Mouse (Mus musculus): ENCODE data around the gene Satb1. TPM values are rescaled to one million over a fixed set of nuclear protein-coding genes. Genes with fewer than 3 reads are reported as not detected.

Satb1 gene
- polyA plus RNA-seq, 1 experiment: 0.03 TPM

DNA sequence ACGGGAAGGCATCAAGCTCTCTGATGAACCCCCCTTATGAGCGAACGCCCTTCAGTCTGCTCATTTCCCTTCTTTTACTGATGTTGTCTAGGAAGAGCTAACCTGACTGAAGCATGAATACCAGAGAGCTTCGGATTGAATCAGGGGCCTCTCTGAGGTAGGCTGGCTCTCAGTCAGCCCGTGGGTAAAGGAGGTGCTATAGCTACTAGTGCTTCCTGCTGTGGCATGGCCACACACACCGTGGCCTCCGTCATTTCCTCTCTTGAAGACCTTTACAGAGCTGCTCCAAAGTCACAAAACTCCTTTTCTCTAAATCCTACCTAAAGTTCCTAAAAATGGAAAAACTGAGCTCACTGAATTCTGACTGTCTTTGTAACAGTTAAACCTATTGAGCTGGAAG, 70.6 kb downstream of the Satb1 start:
- Histone ChIP-seq H3K4me1 (ENCODE audit: control insufficient read depth) (no peaks in the 10 kb centered on the region), H3K4me3 (replicated peaks) (no peak overlapping the region), H3K27me3 (ENCODE audit: control insufficient read depth) (no peaks in the 10 kb centered on the region), H3K9me3 (ENCODE audit: control insufficient read depth, low read length) (no peaks in the 10 kb centered on the region), H3K36me3 (ENCODE audit: control insufficient read depth) (no peaks in the 10 kb centered on the region)
- no peak for TF ChIP-seq TAL1 (IDR thresholded peaks at IDR 0.05; ENCODE audit: low read length)
- no peak for TF ChIP-seq GATA1 (IDR thresholded peaks at IDR 0.05; ENCODE audit: low read length)

DNA sequence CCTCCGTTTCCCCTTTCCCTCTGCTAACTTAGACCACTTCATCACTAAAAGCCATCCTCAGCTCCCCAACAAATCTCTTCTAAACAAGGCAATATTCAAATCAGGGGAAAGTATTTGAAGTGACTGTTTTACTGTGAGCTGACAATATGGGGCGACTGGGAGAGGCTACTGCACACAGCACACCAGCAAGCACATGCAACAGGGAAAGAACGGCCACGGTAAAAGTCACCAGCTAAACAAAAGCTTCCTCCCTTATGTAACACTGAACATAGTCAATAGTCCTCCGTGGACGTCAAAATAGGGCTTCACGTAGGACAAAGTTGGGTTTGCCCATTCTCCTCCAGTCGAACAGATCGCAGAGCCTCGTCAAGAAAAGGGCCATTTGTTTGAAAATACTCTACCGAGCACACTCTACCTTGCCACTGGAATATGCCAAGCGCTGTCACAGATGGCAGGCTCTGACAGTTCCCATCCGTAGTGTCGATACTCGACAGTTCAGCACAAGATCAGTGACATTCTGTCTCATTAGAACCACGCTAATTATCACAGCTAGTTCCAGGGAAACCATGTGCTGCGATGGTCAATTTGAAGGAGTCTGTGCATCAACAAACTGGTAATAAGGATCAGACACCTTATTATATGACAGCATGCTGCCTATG, 72.0 kb downstream of the Satb1 start:
- no peaks in the 10 kb centered on the region for H3K36me3 ChIP-seq (ENCODE audit: control insufficient read depth)
- no peaks in the 10 kb centered on the region for H3K4me1 ChIP-seq (ENCODE audit: control insufficient read depth)
- H3K27me3 ChIP-seq (ENCODE audit: control insufficient read depth): no peaks in the 10 kb centered on the region
- no peak overlapping the region for H3K4me3 ChIP-seq (replicated peaks)
- TF ChIP-seq GATA1 (IDR thresholded peaks at IDR 0.05; ENCODE audit: low read length): no peak
- no peak for TF ChIP-seq TAL1 (IDR thresholded peaks at IDR 0.05; ENCODE audit: low read length)
- H3K9me3 ChIP-seq (ENCODE audit: control insufficient read depth, low read length): no peaks in the 10 kb centered on the region

DNA sequence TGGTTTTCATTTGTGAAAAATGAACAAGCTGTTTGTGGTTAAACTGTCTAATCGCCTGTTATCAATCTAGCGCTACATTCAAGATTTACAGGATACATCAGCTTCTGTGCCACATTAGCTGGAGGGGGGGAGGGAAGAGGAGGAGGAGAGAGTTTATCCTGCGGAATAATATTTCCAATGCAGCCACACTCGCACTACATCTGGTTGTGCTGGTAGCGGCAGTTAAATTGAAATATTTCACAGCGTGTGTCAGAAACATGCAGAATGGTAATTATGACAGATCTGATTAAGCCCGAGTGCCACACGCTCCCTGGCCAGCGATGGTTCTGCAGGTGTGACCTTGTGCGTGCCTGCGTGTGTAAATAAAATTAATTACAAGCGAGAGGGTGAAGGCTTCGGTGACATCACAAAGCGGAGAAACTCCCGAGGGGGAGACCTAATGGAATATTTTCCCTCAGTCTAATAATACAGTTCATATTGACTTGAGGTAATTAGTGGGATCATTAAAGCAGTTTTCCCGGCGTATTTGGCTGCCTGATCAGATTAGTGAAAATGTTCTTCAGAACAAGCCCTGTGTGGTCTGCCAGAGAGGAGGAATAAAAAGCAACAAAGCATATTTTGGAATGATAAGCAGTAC, 72.7 kb downstream of the Satb1 start:
- Histone ChIP-seq H3K4me3 (replicated peaks) (no peak overlapping the region), H3K4me1 (ENCODE audit: control insufficient read depth) (no peaks in the 10 kb centered on the region), H3K36me3 (ENCODE audit: control insufficient read depth) (no peaks in the 10 kb centered on the region), H3K27me3 (ENCODE audit: control insufficient read depth) (no peaks in the 10 kb centered on the region), H3K9me3 (ENCODE audit: control insufficient read depth, low read length) (no peaks in the 10 kb centered on the region)
- TF ChIP-seq TAL1 (IDR thresholded peaks at IDR 0.05; ENCODE audit: low read length) (no peak), GATA1 (IDR thresholded peaks at IDR 0.05; ENCODE audit: low read length) (no peak)

DNA sequence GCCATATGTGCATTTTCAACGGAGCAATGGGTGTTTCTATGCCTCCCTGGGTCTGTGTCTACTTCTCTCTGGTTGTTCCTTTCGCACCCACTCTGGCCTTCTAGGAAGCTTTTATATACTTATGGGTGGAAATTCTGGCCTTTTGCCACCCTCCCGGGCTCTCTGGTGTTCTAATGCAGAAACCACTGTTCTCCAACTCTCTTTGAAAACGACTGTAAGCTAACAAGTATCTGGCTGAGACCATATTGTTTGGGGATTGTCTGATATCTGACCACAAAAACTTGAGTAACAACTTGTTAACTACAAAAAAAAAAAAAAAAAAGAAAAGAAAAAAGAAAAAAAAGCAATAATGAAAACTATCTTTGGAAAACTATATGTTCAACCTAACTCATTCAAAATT, 73.6 kb downstream of the Satb1 start:
- no peaks in the 10 kb centered on the region for H3K9me3 ChIP-seq (ENCODE audit: control insufficient read depth, low read length)
- no peaks in the 10 kb centered on the region for H3K4me1 ChIP-seq (ENCODE audit: control insufficient read depth)
- no peak overlapping the region for H3K4me3 ChIP-seq (replicated peaks)
- no peaks in the 10 kb centered on the region for H3K36me3 ChIP-seq (ENCODE audit: control insufficient read depth)
- no peak for TF ChIP-seq TAL1 (IDR thresholded peaks at IDR 0.05; ENCODE audit: low read length)
- TF ChIP-seq GATA1 (IDR thresholded peaks at IDR 0.05; ENCODE audit: low read length): no peak
- no peaks in the 10 kb centered on the region for H3K27me3 ChIP-seq (ENCODE audit: control insufficient read depth)

DNA sequence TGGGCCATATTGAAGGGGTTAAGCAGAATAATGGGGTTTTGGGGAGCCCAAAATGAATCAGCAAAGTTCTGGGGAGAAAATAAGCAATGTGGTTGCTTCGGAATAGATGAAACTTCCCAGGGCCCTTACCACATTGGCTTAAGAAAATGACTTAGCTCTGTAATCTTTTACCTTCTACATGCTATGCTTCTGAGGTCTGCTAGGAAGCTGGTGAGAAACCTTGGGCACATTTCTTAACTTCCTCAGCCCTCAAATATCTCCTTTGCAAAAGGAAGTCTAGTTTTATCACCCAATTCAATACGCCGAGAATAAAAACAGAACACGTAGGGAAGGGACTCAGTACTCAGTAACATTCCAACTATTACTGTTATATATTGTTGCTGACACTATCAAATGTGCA, 80.9 kb downstream of the Satb1 start:
- no peaks in the 10 kb centered on the region for H3K9me3 ChIP-seq (ENCODE audit: control insufficient read depth, low read length)
- H3K4me1 ChIP-seq (ENCODE audit: control insufficient read depth): no peaks in the 10 kb centered on the region
- no peak overlapping the region for H3K4me3 ChIP-seq (replicated peaks)
- no peaks in the 10 kb centered on the region for H3K36me3 ChIP-seq (ENCODE audit: control insufficient read depth)
- TF ChIP-seq GATA1 (IDR thresholded peaks at IDR 0.05; ENCODE audit: low read length) (no peak), TAL1 (IDR thresholded peaks at IDR 0.05; ENCODE audit: low read length) (no peak)
- no peaks in the 10 kb centered on the region for H3K27me3 ChIP-seq (ENCODE audit: control insufficient read depth)

DNA sequence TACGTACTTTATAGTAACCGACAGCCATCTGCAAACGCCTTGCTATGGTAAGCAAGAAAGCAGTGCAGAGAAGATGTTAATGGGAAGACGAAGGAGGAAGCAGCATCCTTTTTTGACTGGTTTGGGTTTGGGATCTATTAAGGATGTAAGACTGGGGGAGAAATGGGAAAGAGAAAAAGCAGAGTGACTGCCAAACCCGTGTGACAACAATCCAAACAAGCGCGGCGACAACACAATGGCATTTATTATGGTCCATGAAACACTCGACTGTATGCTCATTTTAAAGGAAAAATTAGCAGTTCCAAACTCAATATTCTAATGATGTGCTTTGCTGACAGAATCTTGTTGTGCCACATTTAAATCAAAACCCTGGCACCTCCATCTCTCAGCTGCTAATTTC, 85.9 kb downstream of the Satb1 start:
- Histone ChIP-seq H3K9me3 (ENCODE audit: control insufficient read depth, low read length) (no peaks in the 10 kb centered on the region), H3K36me3 (ENCODE audit: control insufficient read depth) (no peaks in the 10 kb centered on the region), H3K4me3 (replicated peaks) (no peak overlapping the region), H3K27me3 (ENCODE audit: control insufficient read depth) (no peaks in the 10 kb centered on the region), H3K4me1 (ENCODE audit: control insufficient read depth) (no peaks in the 10 kb centered on the region)
- TF ChIP-seq GATA1 (IDR thresholded peaks at IDR 0.05; ENCODE audit: low read length): no peak

DNA sequence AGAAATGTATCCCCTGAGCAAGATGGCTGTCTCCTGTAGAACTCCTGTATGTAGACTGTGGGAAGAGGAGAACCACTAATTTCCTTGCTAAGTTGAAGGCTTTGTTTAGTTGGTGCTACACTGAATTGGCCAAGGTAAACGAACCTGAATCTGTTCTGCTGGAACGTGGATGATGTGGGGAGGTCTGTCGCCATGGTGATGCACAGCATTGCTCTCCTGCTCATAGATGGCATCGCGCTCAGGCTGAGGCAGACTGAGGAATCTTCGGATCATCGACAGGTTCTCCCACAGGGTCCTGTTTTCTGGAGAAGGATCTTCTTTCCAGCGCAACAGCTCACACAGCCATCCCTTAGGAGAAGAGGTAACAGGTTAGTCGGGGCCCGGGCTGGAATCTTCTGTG, 90.6 kb downstream of the Satb1 start:
- Histone ChIP-seq H3K4me1 (ENCODE audit: control insufficient read depth) (no peaks in the 10 kb centered on the region), H3K9me3 (ENCODE audit: control insufficient read depth, low read length) (no peaks in the 10 kb centered on the region)
- TF ChIP-seq GATA1 (IDR thresholded peaks at IDR 0.05; ENCODE audit: low read length) (no peak), TAL1 (IDR thresholded peaks at IDR 0.05; ENCODE audit: low read length) (no peak)

DNA sequence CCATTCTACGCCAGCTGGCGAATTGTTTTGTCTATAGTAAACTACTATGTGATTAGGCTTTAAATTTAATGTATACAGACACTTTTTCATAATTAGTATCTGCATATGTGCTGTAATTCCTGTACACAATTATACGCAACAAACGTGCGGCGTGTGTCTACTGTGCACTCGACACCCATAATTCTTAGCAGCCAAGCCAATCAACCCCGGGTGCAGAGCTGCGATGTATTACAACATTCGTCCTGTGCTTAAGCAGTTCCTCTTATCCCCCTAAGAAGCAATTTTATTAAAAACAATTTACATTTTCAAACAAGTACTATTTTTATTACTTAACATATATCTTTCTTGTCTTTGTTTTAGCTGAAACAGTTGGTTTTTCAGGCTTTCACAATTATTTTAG, 92.0 kb downstream of the Satb1 start:
- Histone ChIP-seq H3K4me3 (replicated peaks) (no peak overlapping the region), H3K36me3 (ENCODE audit: control insufficient read depth) (no peaks in the 10 kb centered on the region), H3K4me1 (ENCODE audit: control insufficient read depth) (no peaks in the 10 kb centered on the region), H3K27me3 (ENCODE audit: control insufficient read depth) (no peaks in the 10 kb centered on the region), H3K9me3 (ENCODE audit: control insufficient read depth, low read length) (no peaks in the 10 kb centered on the region)
- TF ChIP-seq GATA1 (IDR thresholded peaks at IDR 0.05; ENCODE audit: low read length) (no peak), TAL1 (IDR thresholded peaks at IDR 0.05; ENCODE audit: low read length) (no peak)

More for the DNA sequence above, 90.6 kb downstream of the Satb1 start:
- Histone ChIP-seq H3K36me3 (ENCODE audit: control insufficient read depth) (no peaks in the 10 kb centered on the region), H3K27me3 (ENCODE audit: control insufficient read depth) (no peaks in the 10 kb centered on the region), H3K4me3 (replicated peaks) (no peak overlapping the region)

DNA sequence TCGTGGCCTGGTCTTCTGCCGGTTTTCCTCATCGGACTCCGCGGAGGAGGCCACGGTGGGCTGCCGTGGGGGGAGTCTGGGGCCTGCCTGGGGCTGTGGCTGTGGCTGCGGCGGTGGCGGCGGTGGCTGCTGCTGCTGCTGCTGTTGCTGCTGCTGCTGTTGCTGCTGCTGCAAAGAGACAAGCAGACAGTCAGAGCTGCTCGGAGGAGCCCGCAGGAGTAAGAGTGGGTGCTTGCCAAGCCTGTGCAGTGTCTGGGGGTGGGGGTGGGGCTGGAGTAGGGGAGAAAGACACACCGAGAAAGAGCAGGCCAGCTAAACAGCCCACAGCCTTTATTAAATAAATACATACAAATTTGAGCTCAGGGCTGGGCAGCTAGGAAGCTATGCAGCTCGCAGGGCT, 92.8 kb downstream of the Satb1 start:
- Histone ChIP-seq H3K36me3 (ENCODE audit: control insufficient read depth) (no peaks in the 10 kb centered on the region), H3K27me3 (ENCODE audit: control insufficient read depth) (no peaks in the 10 kb centered on the region), H3K4me3 (replicated peaks) (no peak overlapping the region), H3K4me1 (ENCODE audit: control insufficient read depth) (no peaks in the 10 kb centered on the region), H3K9me3 (ENCODE audit: control insufficient read depth, low read length) (no peaks in the 10 kb centered on the region)
- TF ChIP-seq TAL1 (IDR thresholded peaks at IDR 0.05; ENCODE audit: low read length) (no peak), GATA1 (IDR thresholded peaks at IDR 0.05; ENCODE audit: low read length) (no peak)

DNA sequence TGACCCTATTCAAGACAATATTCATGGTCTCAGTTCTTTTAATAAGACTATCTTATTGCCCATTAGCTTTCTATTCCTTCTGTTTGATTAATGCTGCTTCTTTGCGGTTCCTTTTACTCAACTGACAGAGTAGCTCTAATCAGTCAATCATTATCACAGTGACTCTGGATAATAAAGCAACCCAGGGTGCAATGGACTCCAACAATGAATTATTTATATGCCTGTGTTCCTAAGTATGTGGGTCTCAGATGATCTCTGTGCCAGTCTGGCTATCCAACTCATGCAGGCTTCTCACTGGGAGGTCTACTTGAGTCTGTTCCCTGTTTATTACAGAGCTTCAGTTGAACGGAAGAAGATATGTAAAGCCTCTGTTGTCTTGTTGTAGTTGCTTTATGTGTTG, 108.6 kb downstream of the Satb1 start:
- no peak for TF ChIP-seq TAL1 (IDR thresholded peaks at IDR 0.05; ENCODE audit: low read length)
- no peak for TF ChIP-seq GATA1 (IDR thresholded peaks at IDR 0.05; ENCODE audit: low read length)

More for the DNA sequence above, 108.6 kb downstream of the Satb1 start:
- no peak overlapping the region for H3K4me3 ChIP-seq (replicated peaks)
- H3K9me3 ChIP-seq (ENCODE audit: control insufficient read depth, low read length): no peaks in the 10 kb centered on the region
- no peaks in the 10 kb centered on the region for H3K27me3 ChIP-seq (ENCODE audit: control insufficient read depth)
- H3K4me1 ChIP-seq (ENCODE audit: control insufficient read depth): no peaks in the 10 kb centered on the region
- no peaks in the 10 kb centered on the region for H3K36me3 ChIP-seq (ENCODE audit: control insufficient read depth)
